Mouse (Mus musculus): ENCODE results near the gene Smarca5. TPM values are rescaled to one million over a fixed set of nuclear protein-coding genes. Genes with fewer than 3 reads are reported as not detected.

The Smarca5 gene
- total RNA-seq, 4 experiments from 2014 or later, result 35.5 to 39.2 (median 38.8) TPM

- DNase-seq (ENCODE audit: low spot score), result no peak
Measured at GRCm38 (mm10) chr8:80669277-80669901, 69.9 kb downstream of the Smarca5 start.

GRCm38 (mm10) chr8:80663476-80663875, 75.8 kb downstream of the Smarca5 start:
- DNase-seq (ENCODE audit: low spot score), result no peak

GRCm38 (mm10) chr8:80661055-80661454, 78.2 kb downstream of the Smarca5 start:
- no peak for DNase-seq (ENCODE audit: low spot score)

- no peak for DNase-seq (ENCODE audit: low spot score)
Measured at GRCm38 (mm10) chr8:80657639-80658038, 81.7 kb downstream of the Smarca5 start.

Other genes starting within 250 kb of the Smarca5 start
- under 1 TPM in 3 of 4 experiments, not detected in 1; 0.22 to 0.54 (median 0.52) TPM for gene Gypa, start 245.7 kb downstream of the Smarca5 start, total RNA-seq (2022)
- not detected for gene Frem3, start 128.4 kb downstream of the Smarca5 start, total RNA-seq (2022)
- 10 to 100 TPM; 33.6 to 43.1 (median 40.6) TPM for gene Gab1, start 141.0 kb upstream of the Smarca5 start, total RNA-seq (2022)